Mouse (Mus musculus) megakaryocyte progenitor cell, adult 5-6 weeks (primary cell): Measurements from ENCODE around the gene Zmpste24. TPM values are rescaled to one million over a fixed set of nuclear protein-coding genes. Genes with fewer than 3 reads are reported as not detected.

ENCODE experiments used
- ATAC-seq: replicated peaks from 2 replicates; pipeline ENCODE4 v1.8.0; 2016; ENCODE audit warnings: mild to moderate bottlenecking, moderate TSS enrichment, inconsistent platforms; ENCODE audit not compliant: poor library complexity
- total RNA-seq, 2 experiments: library from RNA; stranded (forward) in 1 of 2; stranded (reverse) in 1 of 2; fragments of 157-497, 149-512 nt in 1 of 2; fragments of 200-1000 nt in 1 of 2; gene quantifications; 2 replicates each; pipeline versions ENCODE4 v1.2.3 to v1.2.4; 2015 to 2017

Gene Zmpste24
- total RNA-seq, 2 experiments from 2014 or later = 67.1 to 71.8 TPM

GRCm38 (mm10) chr4:121033006-121033405 is 65.0 kb downstream of the Zmpste24 start:
- ATAC-seq = peak; percentile 67

DNA sequence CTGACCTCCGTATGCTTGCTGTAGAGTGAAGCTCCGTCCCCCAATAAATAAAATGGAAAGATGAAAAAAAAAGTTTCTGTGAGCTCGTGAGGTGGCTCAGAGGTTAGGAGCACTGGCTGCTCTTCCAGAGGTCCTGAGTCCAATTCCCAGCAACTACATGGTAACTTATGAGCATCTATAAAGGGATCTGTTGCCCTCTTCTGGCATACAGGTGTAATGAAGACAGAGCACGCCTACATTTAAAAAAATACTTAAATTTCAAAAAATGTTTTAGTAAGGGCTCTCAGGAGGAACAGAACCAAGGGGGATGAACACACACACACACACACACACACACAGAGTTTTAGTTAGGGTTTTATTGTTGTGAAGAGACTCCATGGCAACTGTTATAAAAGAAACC is 66.6 kb downstream of the Zmpste24 start:
- peak; percentile 59 for ATAC-seq

- no peak for ATAC-seq
These were observed 68.4 kb downstream of the Zmpste24 start for GRCm38 (mm10) chr4:121029632-121030031.

- peak; percentile 56 for ATAC-seq
These were observed 69.2 kb downstream of the Zmpste24 start for GRCm38 (mm10) chr4:121028659-121029392.

GRCm38 (mm10) chr4:121028146-121028545 is 69.9 kb downstream of the Zmpste24 start:
- ATAC-seq = no peak

DNA sequence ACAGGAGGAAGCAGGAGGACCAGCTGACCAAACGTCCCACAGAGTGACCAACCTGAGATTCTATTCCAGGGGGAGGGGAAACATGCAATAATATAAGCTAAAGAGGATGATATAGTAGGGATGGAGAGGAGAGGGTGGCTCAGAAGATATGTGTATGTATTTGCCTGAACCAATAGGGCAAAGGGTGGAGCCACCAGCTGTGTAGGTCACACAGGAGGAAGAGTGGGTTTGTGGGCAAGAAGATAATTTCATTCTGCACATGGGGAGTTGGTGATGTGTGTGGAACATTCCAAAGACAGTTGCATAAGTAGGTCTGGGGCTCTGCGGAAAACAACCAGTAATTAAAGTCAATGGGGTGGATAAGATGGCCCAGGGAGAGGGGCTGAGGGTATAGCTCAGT is 72.4 kb downstream of the Zmpste24 start:
- ATAC-seq = peak; percentile 71

- peak; percentile 72 for ATAC-seq
These were observed 74.1 kb downstream of the Zmpste24 start for GRCm38 (mm10) chr4:121023941-121024340.

DNA sequence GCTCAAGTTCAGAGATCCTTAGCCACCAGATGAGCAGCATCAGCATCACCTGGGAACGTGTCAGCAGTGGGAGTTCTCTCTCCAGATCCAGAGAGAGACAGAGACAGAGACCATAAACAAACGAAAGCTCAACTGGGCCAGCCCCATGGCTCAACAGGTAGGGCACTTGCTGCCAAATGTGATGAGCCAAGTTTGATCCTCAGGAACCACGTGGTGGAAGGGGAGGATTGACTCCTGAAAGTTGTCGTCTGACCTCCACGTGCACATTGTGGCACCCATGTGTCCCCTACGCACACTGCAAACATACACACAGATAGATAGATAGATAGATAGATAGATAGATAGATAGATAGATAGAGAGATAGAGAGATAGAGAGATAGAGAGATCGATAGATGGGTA is 74.6 kb downstream of the Zmpste24 start:
- ATAC-seq = no peak

- no peak for ATAC-seq
These were observed 76.1 kb downstream of the Zmpste24 start for GRCm38 (mm10) chr4:121021911-121022310.

GRCm38 (mm10) chr4:121020040-121020790 is 77.8 kb downstream of the Zmpste24 start:
- ATAC-seq = no peak

DNA sequence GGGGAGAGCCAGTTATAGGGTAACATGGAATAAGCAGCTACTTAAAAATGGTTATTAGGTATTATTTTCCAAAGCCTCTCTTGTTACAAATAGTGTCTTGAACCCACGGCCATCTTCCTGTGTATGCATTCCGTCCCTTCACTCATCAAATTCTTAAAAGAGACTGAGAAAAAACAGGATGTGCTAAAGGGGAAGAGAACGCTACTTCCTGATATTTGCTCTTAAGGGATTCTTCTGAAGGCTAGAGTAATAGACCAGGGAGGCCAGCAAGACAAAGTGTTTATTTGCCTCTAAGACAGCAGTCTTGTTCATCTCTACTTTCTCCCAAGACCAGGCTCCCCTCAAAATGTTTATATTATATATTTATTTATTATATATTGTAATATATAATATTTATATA is 79.8 kb downstream of the Zmpste24 start:
- ATAC-seq = no peak

GRCm38 (mm10) chr4:121016928-121017657 is 80.9 kb downstream of the Zmpste24 start, which contains the start of gene Smap2:
Smap2 (minus strand) TSS chr4:121017247.
- peak; percentile 71 for ATAC-seq

DNA sequence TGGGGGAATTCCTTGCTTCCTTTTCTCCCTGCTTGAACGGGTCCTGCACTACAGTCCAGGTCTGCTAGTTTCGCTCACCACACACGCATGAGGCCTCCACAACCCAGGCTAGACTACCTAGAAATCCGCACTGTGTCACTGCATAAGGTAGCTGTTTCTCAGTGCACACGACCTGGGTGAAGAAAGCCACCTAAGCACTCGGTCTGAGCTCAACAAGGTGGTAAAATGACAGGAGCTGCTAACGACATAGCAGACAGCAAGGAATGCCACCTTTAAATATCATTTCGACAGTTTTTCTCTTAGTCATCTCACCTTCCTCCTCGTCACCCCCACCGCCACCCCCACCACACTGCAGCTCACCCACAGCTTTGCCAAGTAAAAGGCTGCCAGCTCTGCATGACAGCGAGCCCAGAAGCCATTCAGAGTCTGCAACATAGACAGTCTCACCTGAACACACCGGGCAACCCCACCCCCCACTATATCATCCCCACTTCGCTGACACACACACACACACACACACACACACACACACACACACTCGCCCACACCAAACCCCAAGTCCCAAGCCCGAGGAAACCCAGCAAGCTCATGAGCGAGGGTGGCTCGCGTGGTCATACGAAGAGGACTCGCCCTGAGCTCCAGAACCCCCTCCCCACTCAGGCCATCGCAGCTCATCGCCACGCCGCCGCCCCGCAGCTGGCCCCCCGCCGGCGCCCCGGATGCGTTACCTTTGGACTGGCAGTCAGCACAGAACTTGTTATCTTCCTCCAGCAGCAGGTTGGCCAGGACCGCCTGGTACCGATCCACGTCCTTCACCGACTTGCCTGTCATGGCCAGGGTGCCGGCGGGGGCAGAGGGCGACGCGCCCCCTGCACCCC is 81.8 kb downstream of the Zmpste24 start:
- ATAC-seq = peak; percentile 9; the same call in 1 of the 2 replicates

DNA sequence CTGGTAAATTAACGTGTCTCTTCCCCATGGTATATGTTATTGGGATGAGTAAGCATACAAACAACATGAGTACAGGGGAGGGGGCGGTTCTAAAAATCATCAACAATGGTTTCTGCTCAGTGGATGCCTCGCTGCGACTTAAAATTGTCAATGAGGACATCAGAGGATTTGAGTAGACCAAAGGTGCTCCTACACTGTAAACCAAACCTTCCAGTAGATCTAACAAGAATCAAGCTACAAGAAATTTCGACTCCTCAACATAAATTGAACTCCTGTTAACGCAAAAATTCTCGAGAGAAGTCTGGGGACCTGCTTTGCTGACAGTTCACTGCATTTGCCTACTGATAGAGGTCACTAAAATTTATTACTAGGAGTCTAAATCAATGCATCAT is 82.8 kb downstream of the Zmpste24 start:
- ATAC-seq = no peak

- ATAC-seq = peak; percentile 64
These were observed 83.3 kb downstream of the Zmpste24 start for GRCm38 (mm10) chr4:121014594-121015267.

DNA sequence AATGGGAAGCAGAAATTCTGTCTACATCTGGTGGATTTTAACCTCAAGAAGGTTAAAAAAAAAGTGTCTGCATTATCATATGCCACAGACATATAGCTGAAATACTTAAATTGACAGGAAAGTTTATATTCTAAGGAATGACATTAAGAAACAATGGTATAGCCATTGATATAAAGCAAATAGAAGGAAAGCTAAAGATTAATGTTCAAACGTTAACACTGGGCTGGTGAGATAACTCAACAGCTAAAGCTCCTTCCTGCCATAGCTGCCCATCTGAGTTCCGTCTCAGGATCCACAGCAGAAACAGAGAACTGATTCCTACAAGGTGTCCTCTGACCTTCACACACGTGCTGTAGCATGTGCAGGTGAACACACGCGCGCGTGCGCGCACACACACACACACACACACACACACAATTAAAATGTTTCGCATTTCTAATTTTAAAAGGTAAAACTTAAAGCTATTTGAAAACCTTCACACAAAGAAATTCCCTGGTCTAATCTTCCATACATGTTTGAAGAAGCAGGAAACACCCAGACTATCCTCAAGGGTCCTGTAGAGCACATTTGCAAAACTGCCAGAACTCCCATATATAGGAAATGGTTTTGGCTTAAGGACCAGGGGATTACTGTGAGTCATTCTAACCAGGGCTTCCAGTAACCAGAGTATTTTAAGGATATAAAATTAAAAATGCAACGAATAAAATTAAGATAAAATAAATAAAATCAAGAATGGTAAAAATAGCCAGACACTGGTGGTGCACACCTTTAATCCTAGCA is 87.1 kb downstream of the Zmpste24 start:
- peak; percentile 9 for ATAC-seq
